Mouse (Mus musculus): ENCODE measurements around the gene Dlg2.
A peak's percentile ranks its signal among the peaks of the same experiment; 100 is the strongest.

Dlg2 gene

DNA sequence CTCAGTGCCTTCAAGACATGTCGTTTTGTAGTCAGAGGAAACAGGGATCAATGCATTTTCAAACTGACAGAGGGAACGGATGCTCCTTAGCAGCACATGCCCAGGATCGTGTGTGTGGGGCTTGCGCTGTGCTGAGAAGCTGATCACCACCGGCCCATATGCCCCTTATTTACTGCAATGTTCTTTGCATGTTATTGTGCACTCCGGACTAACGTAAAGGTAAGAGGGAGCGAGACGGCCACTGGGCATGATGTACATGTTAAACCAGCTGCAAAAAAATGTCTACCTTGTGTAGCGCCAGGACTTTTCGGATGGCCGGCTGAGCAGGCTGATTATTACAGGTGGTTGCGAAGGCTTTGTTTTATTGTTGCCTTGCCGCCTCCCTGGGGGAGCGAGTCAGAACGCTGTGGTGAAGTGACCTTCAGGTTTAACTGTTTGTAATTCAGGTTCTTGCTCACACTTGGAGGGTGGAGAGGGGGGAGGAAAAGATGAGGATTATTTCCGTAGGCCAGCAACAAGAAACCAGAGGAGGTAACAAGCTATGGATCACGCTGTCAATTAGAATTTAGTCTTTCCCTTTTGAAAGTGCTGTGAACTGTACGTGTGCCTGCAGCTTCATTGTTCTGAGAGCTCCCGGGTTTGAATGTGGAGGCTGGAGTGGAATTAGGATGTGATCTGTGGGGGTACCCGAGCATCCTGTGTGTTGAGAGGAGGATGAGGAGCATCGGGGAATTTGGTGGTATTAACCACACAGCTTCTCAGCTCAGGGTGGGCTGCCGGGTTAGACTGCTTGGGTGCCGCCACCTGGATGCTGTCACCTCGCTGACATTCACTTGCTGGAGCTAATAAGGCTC lies 614.6 kb downstream of the Dlg2 start:
- peak; percentile 18 for DNase-seq (ENCODE audit: low spot score)

- no peak for DNase-seq (ENCODE audit: low spot score)
Observed at GRCm38 (mm10) chr7:91096467-91096866, 620.0 kb downstream of the Dlg2 start.

GRCm38 (mm10) chr7:91098521-91098920 lies 622.0 kb downstream of the Dlg2 start:
- DNase-seq (ENCODE audit: low spot score), result no peak

DNA sequence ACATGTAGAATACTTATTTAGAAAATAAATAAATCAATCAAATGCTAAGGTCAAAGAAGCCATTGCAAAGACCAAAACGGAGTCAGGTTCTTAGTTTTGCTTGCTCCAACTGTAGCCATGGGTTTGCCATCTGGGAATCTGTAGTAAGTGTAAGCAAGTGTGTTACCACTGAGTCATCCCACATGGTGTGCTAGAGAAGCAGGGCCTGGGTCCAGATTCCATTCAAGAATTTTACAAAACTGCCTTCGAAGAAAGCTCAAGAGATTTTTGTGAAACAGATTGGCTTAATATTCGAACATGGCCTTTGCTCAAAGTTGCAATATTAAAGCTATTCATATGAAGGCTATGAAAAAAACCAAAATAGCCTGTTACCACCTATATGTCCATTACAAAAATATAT lies 633.1 kb downstream of the Dlg2 start:
- no peak for DNase-seq (ENCODE audit: low spot score)

GRCm38 (mm10) chr7:91132128-91132527 lies 655.7 kb downstream of the Dlg2 start:
- no peak for DNase-seq (ENCODE audit: low spot score)

GRCm38 (mm10) chr7:91154096-91154495 lies 677.6 kb downstream of the Dlg2 start:
- no peak for DNase-seq (ENCODE audit: low spot score)

DNA sequence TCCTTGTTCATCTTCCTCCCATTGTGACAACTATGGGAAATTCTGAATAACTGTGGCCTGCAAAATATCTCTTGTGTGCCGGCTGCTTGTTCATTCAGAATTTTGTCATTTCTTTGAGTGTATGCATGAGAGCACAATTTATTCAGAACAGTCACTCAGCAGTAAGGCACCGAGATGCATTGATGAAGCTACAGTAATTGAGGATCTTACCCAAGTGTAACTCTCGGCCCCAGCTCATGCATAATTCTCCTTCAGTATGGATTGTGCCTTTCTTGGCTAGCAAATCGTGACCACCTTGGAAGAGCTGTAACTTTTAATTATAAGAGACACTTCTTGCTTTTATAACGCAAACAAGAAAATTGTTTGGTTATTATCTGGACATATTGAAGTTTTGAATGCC lies 682.7 kb downstream of the Dlg2 start:
- DNase-seq (ENCODE audit: low spot score), result no peak

GRCm38 (mm10) chr7:91161643-91162175 lies 685.2 kb downstream of the Dlg2 start:
- no peak for DNase-seq (ENCODE audit: low spot score)

- DNase-seq (ENCODE audit: low spot score), result no peak
Observed at GRCm38 (mm10) chr7:91173560-91173959, 697.1 kb downstream of the Dlg2 start.

GRCm38 (mm10) chr7:91188211-91188610 lies 711.7 kb downstream of the Dlg2 start:
- no peak for DNase-seq (ENCODE audit: low spot score)

- no peak for DNase-seq (ENCODE audit: low spot score)
Observed at GRCm38 (mm10) chr7:91199372-91199771, 722.9 kb downstream of the Dlg2 start.

- DNase-seq (ENCODE audit: low spot score), result no peak
Observed at GRCm38 (mm10) chr7:91208083-91208852, 731.8 kb downstream of the Dlg2 start.

GRCm38 (mm10) chr7:91208973-91209372 lies 732.5 kb downstream of the Dlg2 start:
- DNase-seq (ENCODE audit: low spot score), result no peak

DNA sequence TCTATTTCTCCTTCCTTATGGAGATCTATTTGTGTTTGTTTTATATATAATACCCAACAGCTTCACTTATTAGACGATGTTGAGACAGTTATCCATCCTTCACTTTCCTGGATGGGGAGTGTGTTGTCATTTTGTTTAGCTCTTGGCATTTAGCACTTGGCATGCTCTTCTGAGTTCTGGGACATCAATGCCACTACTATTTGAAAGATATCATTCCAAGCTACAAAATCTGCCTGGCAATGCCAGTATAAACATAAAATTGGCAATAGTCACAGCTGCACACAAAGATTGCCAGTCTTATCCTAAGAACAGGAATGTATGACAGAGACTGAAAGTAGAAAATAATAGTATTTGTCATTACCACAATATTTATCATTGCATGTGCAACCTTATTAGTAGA lies 735.8 kb downstream of the Dlg2 start:
- no peak for DNase-seq (ENCODE audit: low spot score)

GRCm38 (mm10) chr7:91214921-91215320 lies 738.4 kb downstream of the Dlg2 start:
- no peak for DNase-seq (ENCODE audit: low spot score)

- DNase-seq (ENCODE audit: low spot score), result no peak
Observed at GRCm38 (mm10) chr7:91218321-91218987, 742.0 kb downstream of the Dlg2 start.

- peak; percentile 86 for DNase-seq (ENCODE audit: low spot score)
Observed at GRCm38 (mm10) chr7:91226442-91226841, 750.0 kb downstream of the Dlg2 start.

DNA sequence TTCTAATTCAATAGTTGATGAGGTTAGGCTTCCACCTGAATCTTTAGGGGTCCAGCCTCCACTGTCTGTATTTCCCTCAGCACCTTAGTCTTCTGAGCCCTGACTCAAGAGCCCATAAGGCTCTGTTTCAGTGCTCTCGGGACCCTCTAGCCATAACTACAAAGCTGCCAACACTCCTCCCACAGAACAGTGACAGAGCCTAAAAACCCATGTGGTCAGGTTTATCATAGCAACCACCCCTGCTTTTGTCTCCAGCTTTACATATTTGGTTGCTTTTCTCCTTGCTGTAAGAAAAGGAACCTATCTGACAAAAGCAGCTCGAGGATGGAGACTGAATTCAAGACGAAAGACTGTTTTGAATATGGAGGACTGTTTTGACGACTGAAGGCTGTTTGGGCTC lies 765.2 kb downstream of the Dlg2 start:
- no peak for DNase-seq (ENCODE audit: low spot score)

- no peak for DNase-seq (ENCODE audit: low spot score)
Observed at GRCm38 (mm10) chr7:91261672-91262030, 785.2 kb downstream of the Dlg2 start.

DNA sequence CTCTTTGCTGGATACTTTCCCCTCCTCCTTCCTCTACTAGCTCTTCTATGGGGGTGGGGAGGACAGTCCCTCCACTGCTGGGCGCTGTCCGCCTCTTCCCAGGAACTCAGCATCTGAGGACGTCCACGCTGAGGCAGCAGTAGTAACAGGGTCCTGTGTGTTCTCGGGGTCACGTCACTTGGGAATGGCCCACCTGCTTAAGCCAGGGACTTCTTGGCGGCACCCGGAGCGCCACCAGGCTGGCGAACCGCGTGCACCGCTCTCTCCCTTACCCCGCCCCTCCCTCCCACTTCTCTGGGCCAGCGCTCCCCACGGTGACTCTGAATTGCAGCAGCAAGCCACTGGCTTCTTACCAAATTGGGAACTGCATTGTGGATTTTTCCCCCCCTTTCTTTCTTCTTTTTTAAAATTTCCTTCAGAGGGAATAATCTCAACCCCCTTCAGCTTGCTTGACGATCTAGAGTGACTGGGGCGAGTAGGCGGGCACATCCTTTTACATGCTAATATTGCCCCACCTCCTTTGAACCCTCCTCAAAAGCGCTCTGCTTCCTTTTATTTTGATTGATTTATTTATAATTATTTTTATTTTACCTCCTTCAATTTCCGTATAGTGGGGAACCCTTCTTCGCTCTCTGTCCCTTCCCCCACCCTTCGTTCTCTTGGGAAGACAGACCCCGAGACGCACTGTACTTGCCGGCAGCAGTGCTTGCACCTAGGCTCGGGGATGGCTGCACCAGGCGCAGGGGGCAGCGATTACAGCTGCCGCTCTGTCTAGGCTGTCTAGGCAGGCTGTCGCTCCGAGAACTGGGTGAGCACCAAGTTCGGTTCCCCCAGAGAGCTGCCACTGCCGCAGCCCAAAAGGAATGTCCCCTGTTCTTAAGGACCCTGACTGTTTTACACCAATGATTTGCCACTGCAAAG lies 785.8 kb downstream of the Dlg2 start:
- DNase-seq (ENCODE audit: low spot score), result peak; percentile 69

DNA sequence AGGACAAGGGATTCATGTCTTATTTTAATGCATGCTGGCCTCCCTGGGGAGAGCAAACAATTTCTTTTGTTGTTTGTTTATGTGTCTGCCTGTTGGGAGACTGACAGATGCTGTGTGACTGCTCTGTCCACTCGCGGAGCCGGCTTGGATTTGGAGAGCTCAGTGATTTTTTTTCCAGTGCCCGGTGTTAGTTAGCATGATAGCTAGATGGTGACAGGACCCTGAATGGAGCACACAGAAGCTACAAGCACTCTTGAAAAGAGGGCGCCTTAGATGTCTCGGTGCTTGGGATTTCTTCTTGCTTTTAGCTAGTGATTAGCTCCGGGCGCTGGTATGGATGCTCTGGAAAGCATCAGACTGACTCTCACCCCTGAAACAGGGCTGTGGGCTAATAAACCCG lies 786.5 kb downstream of the Dlg2 start:
- DNase-seq (ENCODE audit: low spot score), result peak; percentile 5

Measured in embryo, embryonic 10 days (tissue).